Mouse (Mus musculus): ENCODE measurements at regions not wholly inside any gene's neighbourhood (a gene's known extent, or its start where the extent isn't known, plus 50 kb on each side); places are given as distances from the start of the nearest gene placed in this dataset.

DNA sequence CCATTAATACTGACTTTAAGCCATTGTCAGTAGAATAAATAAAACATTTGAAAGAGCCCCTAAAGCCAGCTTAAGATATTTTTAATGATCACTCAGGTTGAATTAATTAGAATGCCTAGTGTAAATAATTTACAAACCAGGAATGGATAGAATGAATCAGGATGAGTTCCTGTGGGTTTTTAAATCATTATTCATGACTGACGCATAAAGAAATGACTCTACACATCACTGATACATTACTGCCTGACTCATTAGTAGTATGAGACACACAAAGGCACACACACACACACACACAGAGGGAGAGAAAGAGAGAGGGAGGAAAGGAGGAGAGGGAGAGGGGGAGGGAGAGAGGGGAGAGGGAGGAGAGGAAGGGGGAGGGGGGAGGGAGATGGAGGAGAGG lies 612.0 kb downstream of the Ipmk start:
- Histone ChIP-seq H3K27me3 (ENCODE audit: insufficient read depth, low read length) (no peaks in the 10 kb centered on the region), H3K4me2 (ENCODE audit: low read depth, low read length) (no peak overlapping the region), H3K9ac (replicated peaks; ENCODE audit: low read length) (no peak overlapping the region), H3K36me3 (ENCODE audit: insufficient read depth, low read length) (no peaks in the 10 kb centered on the region), H3K27ac (no peak overlapping the region), H3K4me1 (ENCODE audit: insufficient read depth, low read length) (no peaks in the 10 kb centered on the region), H3K9me3 (ENCODE audit: low read length) (no peaks in the 10 kb centered on the region), H3K4me3 (ENCODE audit: low read length) (no peak overlapping the region)
- ATAC-seq (no peak), DNase-seq (ENCODE audit: low spot score) (no peak)
- TF ChIP-seq CTCF (IDR thresholded peaks at IDR 0.05; ENCODE audit: low read depth): no peak
- WGBS: 73% methylated on average over 1 of the region's 1 CpGs

DNA sequence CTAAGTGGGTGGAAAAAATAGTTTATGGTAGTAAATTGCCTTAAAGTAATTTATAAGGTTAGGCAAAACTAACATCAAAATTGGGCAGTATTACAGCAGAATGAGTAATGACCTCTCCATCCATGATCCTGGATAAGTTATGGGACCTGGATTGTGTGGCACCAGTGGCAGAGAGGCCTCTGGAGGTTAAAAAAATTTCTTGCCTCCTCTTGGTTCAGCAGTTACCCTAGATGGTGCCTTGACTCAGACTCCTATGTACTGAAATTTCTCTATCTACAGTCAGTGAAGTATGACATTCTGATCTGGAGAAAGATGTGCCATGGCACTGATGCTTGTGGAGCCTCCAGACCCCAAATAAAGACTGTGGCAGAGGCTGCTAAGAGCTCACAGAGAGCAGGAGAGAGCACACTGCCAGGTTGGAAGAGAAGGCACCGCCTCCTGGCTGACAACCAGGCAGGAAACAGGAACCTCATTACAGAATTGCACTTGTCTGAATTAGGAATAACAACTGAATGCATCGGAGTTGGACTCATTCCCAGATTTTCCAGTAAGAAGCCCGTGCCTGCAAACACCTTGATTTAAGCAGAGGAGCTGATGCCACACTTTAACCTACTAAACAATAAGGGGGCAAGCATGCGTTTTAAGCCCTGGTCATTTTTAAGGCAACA lies 613.0 kb downstream of the Ipmk start:
- no peak for TF ChIP-seq CTCF (IDR thresholded peaks at IDR 0.05; ENCODE audit: low read depth)
- no peaks in the 10 kb centered on the region for H3K9me3 ChIP-seq (ENCODE audit: low read length)
- H3K9ac ChIP-seq (replicated peaks; ENCODE audit: low read length): no peak overlapping the region
- no peak overlapping the region for H3K4me2 ChIP-seq (ENCODE audit: low read depth, low read length)
- no peaks in the 10 kb centered on the region for H3K27me3 ChIP-seq (ENCODE audit: insufficient read depth, low read length)
- H3K27ac ChIP-seq: no peak overlapping the region
- peak; percentile 10; the same call in 1 of the 2 replicates for ATAC-seq
- H3K36me3 ChIP-seq (ENCODE audit: insufficient read depth, low read length): no peaks in the 10 kb centered on the region
- H3K4me1 ChIP-seq (ENCODE audit: insufficient read depth, low read length): no peaks in the 10 kb centered on the region
- peak; percentile 67 for DNase-seq (ENCODE audit: low spot score)
- WGBS: 38% methylated on average over 4 of the region's 4 CpGs
- no peak overlapping the region for H3K4me3 ChIP-seq (ENCODE audit: low read length)

- Histone ChIP-seq H3K4me2 (ENCODE audit: low read depth, low read length) (no peak overlapping the region), H3K9ac (replicated peaks; ENCODE audit: low read length) (no peak overlapping the region), H3K27ac (no peak overlapping the region), H3K36me3 (ENCODE audit: insufficient read depth, low read length) (no peaks in the 10 kb centered on the region), H3K27me3 (ENCODE audit: insufficient read depth, low read length) (no peaks in the 10 kb centered on the region), H3K9me3 (ENCODE audit: low read length) (no peaks in the 10 kb centered on the region), H3K4me1 (ENCODE audit: insufficient read depth, low read length) (no peaks in the 10 kb centered on the region), H3K4me3 (ENCODE audit: low read length) (no peak overlapping the region)
- 77% methylated on average over 3 of the region's 3 CpGs for WGBS
- peak; percentile 53 for TF ChIP-seq CTCF (IDR thresholded peaks at IDR 0.05; ENCODE audit: low read depth)
- ATAC-seq (no peak), DNase-seq (ENCODE audit: low spot score) (peak; percentile 50)
Measured at GRCm38 (mm10) chr10:71978035-71978434, 630.5 kb downstream of the Ipmk start.

DNA sequence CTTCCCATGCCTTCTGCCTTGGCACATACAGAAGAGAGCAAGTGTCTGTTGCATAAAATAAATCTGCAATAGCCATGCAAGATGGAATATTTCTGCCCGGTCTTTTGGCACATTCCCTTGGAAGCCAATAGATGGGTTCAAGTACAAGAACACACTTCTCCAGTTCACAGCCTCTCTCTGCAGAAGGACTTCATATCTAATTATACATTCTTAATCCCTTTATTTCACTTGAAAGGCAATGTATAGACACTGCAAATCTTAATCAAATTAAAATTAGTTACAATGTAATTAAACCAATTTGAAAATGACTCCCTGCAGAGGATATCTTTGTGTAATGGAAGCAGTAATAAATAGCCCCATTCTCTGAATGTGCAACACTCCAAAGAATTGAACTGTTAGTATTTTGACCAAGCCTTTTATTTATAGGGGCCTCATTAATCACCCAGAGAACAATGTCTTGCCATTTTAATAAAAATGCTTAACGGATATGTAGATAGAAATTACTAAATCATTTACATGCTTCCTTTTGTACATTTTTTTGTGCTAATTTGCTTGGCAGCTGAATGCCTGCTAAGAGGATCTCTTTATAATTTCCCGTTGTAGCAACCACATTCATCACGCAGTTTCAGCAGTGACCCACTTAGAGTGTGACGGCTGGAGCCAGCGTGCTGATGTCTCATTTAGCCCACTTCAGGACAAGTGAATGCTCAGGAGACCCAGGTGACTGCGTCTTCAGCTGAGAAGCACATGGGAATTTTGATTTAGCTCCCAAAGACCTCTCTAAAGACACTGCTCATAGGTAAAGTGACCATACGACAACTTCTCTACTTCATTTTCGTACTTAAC lies 651.5 kb upstream of the Zwint start:
- DNase-seq (ENCODE audit: low spot score) (peak; percentile 51), ATAC-seq (no peak)
- no peak for TF ChIP-seq CTCF (IDR thresholded peaks at IDR 0.05; ENCODE audit: low read depth)
- Histone ChIP-seq H3K36me3 (ENCODE audit: insufficient read depth, low read length) (no peaks in the 10 kb centered on the region), H3K4me2 (ENCODE audit: low read depth, low read length) (no peak overlapping the region), H3K9me3 (ENCODE audit: low read length) (no peaks in the 10 kb centered on the region), H3K27ac (no peak overlapping the region), H3K4me3 (ENCODE audit: low read length) (no peak overlapping the region), H3K4me1 (ENCODE audit: insufficient read depth, low read length) (no peaks in the 10 kb centered on the region), H3K27me3 (ENCODE audit: insufficient read depth, low read length) (no peaks in the 10 kb centered on the region), H3K9ac (replicated peaks; ENCODE audit: low read length) (no peak overlapping the region)
- 42% methylated on average over 9 of the region's 9 CpGs for WGBS

Measured in hindbrain, postnatal 0 days (tissue).